Mouse (Mus musculus): ENCODE measurements around the gene Grasp. TPM values are rescaled to one million over a fixed set of nuclear protein-coding genes. Genes with fewer than 3 reads are reported as not detected.

Gene Grasp
- polyA plus RNA-seq, 1 experiment: 7.1 TPM

- no peaks in the 10 kb centered on the region for H3K36me3 ChIP-seq (ENCODE audit: control insufficient read depth, insufficient read depth)
- TF ChIP-seq CEBPB (IDR thresholded peaks at IDR 0.05; ENCODE audit: low read depth) (no peak), USF1 (IDR thresholded peaks at IDR 0.05; ENCODE audit: low read depth) (no peak), MYOG (IDR thresholded peaks at IDR 0.05; ENCODE audit: control insufficient read depth, extremely low read depth, insufficient read length) (no peak), CTCF (IDR thresholded peaks at IDR 0.05; ENCODE audit: control insufficient read depth, insufficient read depth, insufficient read length) (no peak), FOSL1 (IDR thresholded peaks at IDR 0.05; ENCODE audit: insufficient read depth, low read length, poor library complexity, severe bottlenecking) (no peak), MYOD1 (IDR thresholded peaks at IDR 0.05; ENCODE audit: control insufficient read depth, insufficient read length, low read depth) (no peak), MAX (IDR thresholded peaks at IDR 0.05) (no peak)
- no peak overlapping the region for H3ac ChIP-seq (ENCODE audit: control insufficient read depth, insufficient read length, low read depth)
- no peaks in the 10 kb centered on the region for H3K27me3 ChIP-seq (ENCODE audit: control insufficient read depth, insufficient read depth, insufficient read length)
- H3K4me3 ChIP-seq (ENCODE audit: insufficient read depth, poor library complexity, severe bottlenecking): no peak overlapping the region
- no peaks in the 10 kb centered on the region for H3K79me2 ChIP-seq (ENCODE audit: control insufficient read depth, insufficient read depth)
- no peaks in the 10 kb centered on the region for H3K79me3 ChIP-seq (ENCODE audit: low read depth)
These were observed 38.4 kb upstream of the Grasp start for GRCm38 (mm10) chr15:101185549-101185948.

GRCm38 (mm10) chr15:101187907-101188306 is 36.1 kb upstream of the Grasp start:
- Histone ChIP-seq H3K36me3 (ENCODE audit: control insufficient read depth, insufficient read depth) (no peaks in the 10 kb centered on the region), H3K79me3 (ENCODE audit: low read depth) (no peaks in the 10 kb centered on the region), H3K79me2 (ENCODE audit: control insufficient read depth, insufficient read depth) (no peaks in the 10 kb centered on the region), H3K4me3 (ENCODE audit: insufficient read depth, poor library complexity, severe bottlenecking) (no peak overlapping the region), H3ac (ENCODE audit: control insufficient read depth, insufficient read length, low read depth) (no peak overlapping the region), H3K27me3 (ENCODE audit: control insufficient read depth, insufficient read depth, insufficient read length) (no peaks in the 10 kb centered on the region)
- TF ChIP-seq MYOG (IDR thresholded peaks at IDR 0.05; ENCODE audit: control insufficient read depth, extremely low read depth, insufficient read length): no peak
- TF ChIP-seq MYOD1 (IDR thresholded peaks at IDR 0.05; ENCODE audit: control insufficient read depth, insufficient read length, low read depth): no peak
- TF ChIP-seq CEBPB (IDR thresholded peaks at IDR 0.05; ENCODE audit: low read depth): no peak
- no peak for TF ChIP-seq MAX (IDR thresholded peaks at IDR 0.05)
- no peak for TF ChIP-seq USF1 (IDR thresholded peaks at IDR 0.05; ENCODE audit: low read depth)
- TF ChIP-seq CTCF (IDR thresholded peaks at IDR 0.05; ENCODE audit: control insufficient read depth, insufficient read depth, insufficient read length): no peak
- no peak for TF ChIP-seq FOSL1 (IDR thresholded peaks at IDR 0.05; ENCODE audit: insufficient read depth, low read length, poor library complexity, severe bottlenecking)

GRCm38 (mm10) chr15:101189981-101190761 is 33.8 kb upstream of the Grasp start:
- no peaks in the 10 kb centered on the region for H3K36me3 ChIP-seq (ENCODE audit: control insufficient read depth, insufficient read depth)
- no peak overlapping the region for H3K4me3 ChIP-seq (ENCODE audit: insufficient read depth, poor library complexity, severe bottlenecking)
- H3K79me2 ChIP-seq (ENCODE audit: control insufficient read depth, insufficient read depth): no peaks in the 10 kb centered on the region
- H3ac ChIP-seq (ENCODE audit: control insufficient read depth, insufficient read length, low read depth): no peak overlapping the region
- TF ChIP-seq FOSL1 (IDR thresholded peaks at IDR 0.05; ENCODE audit: insufficient read depth, low read length, poor library complexity, severe bottlenecking) (no peak), CTCF (IDR thresholded peaks at IDR 0.05; ENCODE audit: control insufficient read depth, insufficient read depth, insufficient read length) (no peak), CEBPB (IDR thresholded peaks at IDR 0.05; ENCODE audit: low read depth) (no peak), USF1 (IDR thresholded peaks at IDR 0.05; ENCODE audit: low read depth) (no peak), MYOG (IDR thresholded peaks at IDR 0.05; ENCODE audit: control insufficient read depth, extremely low read depth, insufficient read length) (no peak), MAX (IDR thresholded peaks at IDR 0.05) (no peak), MYOD1 (IDR thresholded peaks at IDR 0.05; ENCODE audit: control insufficient read depth, insufficient read length, low read depth) (no peak)
- H3K79me3 ChIP-seq (ENCODE audit: low read depth): no peaks in the 10 kb centered on the region
- no peaks in the 10 kb centered on the region for H3K27me3 ChIP-seq (ENCODE audit: control insufficient read depth, insufficient read depth, insufficient read length)

- Histone ChIP-seq H3K4me3 (ENCODE audit: insufficient read depth, poor library complexity, severe bottlenecking) (no peak overlapping the region), H3K27me3 (ENCODE audit: control insufficient read depth, insufficient read depth, insufficient read length) (no peaks in the 10 kb centered on the region), H3K79me3 (ENCODE audit: low read depth) (no peaks in the 10 kb centered on the region), H3ac (ENCODE audit: control insufficient read depth, insufficient read length, low read depth) (no peak overlapping the region), H3K79me2 (ENCODE audit: control insufficient read depth, insufficient read depth) (no peaks in the 10 kb centered on the region), H3K36me3 (ENCODE audit: control insufficient read depth, insufficient read depth) (no peaks in the 10 kb centered on the region)
- no peak for TF ChIP-seq FOSL1 (IDR thresholded peaks at IDR 0.05; ENCODE audit: insufficient read depth, low read length, poor library complexity, severe bottlenecking)
- TF ChIP-seq USF1 (IDR thresholded peaks at IDR 0.05; ENCODE audit: low read depth): no peak
- no peak for TF ChIP-seq MYOG (IDR thresholded peaks at IDR 0.05; ENCODE audit: control insufficient read depth, extremely low read depth, insufficient read length)
- TF ChIP-seq MAX (IDR thresholded peaks at IDR 0.05): no peak
These were observed 33.2 kb upstream of the Grasp start for GRCm38 (mm10) chr15:101190762-101191150.

GRCm38 (mm10) chr15:101191459-101192259 is 32.3 kb upstream of the Grasp start:
- Histone ChIP-seq H3K79me2 (ENCODE audit: control insufficient read depth, insufficient read depth) (no peaks in the 10 kb centered on the region), H3K79me3 (ENCODE audit: low read depth) (no peaks in the 10 kb centered on the region), H3ac (ENCODE audit: control insufficient read depth, insufficient read length, low read depth) (no peak overlapping the region), H3K27me3 (ENCODE audit: control insufficient read depth, insufficient read depth, insufficient read length) (no peaks in the 10 kb centered on the region), H3K4me3 (ENCODE audit: insufficient read depth, poor library complexity, severe bottlenecking) (no peak overlapping the region), H3K36me3 (ENCODE audit: control insufficient read depth, insufficient read depth) (no peaks in the 10 kb centered on the region)
- TF ChIP-seq MYOD1 (IDR thresholded peaks at IDR 0.05; ENCODE audit: control insufficient read depth, insufficient read length, low read depth) (no peak), MAX (IDR thresholded peaks at IDR 0.05) (no peak), MYOG (IDR thresholded peaks at IDR 0.05; ENCODE audit: control insufficient read depth, extremely low read depth, insufficient read length) (no peak), FOSL1 (IDR thresholded peaks at IDR 0.05; ENCODE audit: insufficient read depth, low read length, poor library complexity, severe bottlenecking) (no peak), CTCF (IDR thresholded peaks at IDR 0.05; ENCODE audit: control insufficient read depth, insufficient read depth, insufficient read length) (no peak), CEBPB (IDR thresholded peaks at IDR 0.05; ENCODE audit: low read depth) (no peak), USF1 (IDR thresholded peaks at IDR 0.05; ENCODE audit: low read depth) (no peak)
